Mouse (Mus musculus) MEL (cell line): Measurements from ENCODE around the gene C8a. TPM values are rescaled to one million over a fixed set of nuclear protein-coding genes. Genes with fewer than 3 reads are reported as not detected.

Experiments
- DNase-seq: peaks from one replicate; pipeline ENCODE4 v3.0.0; 2011; ENCODE audit warnings: low read depth, low spot score
- H3K27ac ChIP-seq: 2 replicates; pipeline ENCODE4 v1.5.1; 2012; ENCODE audit warnings: low read depth, mild to moderate bottlenecking, control low read depth, low read length, moderate library complexity; ENCODE audit not compliant: control insufficient read depth
- H3K27me3 ChIP-seq, 2 experiments: fragments of 150-350 bp in 1 of 2; sonication (generic) in 1 of 2; 2 replicates each; pipeline ENCODE4 v1.6.1; 2012; ENCODE audit warnings: low read length in 2 of 2, mild to moderate bottlenecking in 2 of 2, improper control_type of control experiment in 1 of 2, moderate library complexity in 1 of 2; ENCODE audit not compliant: insufficient read depth in 2 of 2, control insufficient read depth in 1 of 2
- H3K36me3 ChIP-seq, 2 experiments: 2 replicates each; pipeline ENCODE4 v1.6.1; 2012 to 2014; ENCODE audit warnings: low read length in 2 of 2, improper control_type of control experiment in 1 of 2, inconsistent platforms in 1 of 2, mild to moderate bottlenecking in 1 of 2; ENCODE audit not compliant: insufficient read depth in 2 of 2, control insufficient read depth in 1 of 2
- H3K4me1 ChIP-seq, 2 experiments: fragments of 150-350 bp in 1 of 2; sonication (generic) in 1 of 2; 2 replicates each; pipeline ENCODE4 v1.6.1; 2012; ENCODE audit warnings: low read length in 2 of 2, improper control_type of control experiment in 1 of 2, mild to moderate bottlenecking in 1 of 2; ENCODE audit not compliant: insufficient read depth in 2 of 2, control insufficient read depth in 1 of 2
- H3K4me3 ChIP-seq, 2 experiments: fragments of 150-350 bp in 1 of 2; sonication (generic) in 1 of 2; 2 replicates each; pipeline ENCODE4 v1.5.1; 2012; ENCODE audit warnings: low read depth in 2 of 2, low read length in 2 of 2, mild to moderate bottlenecking in 2 of 2, moderate library complexity in 2 of 2, control low read depth in 1 of 2, improper control_type of control experiment in 1 of 2; ENCODE audit not compliant: control insufficient read depth in 1 of 2, insufficient read depth in 1 of 2
- H3K79me2 ChIP-seq: 2 replicates; pipeline ENCODE4 v1.6.1; 2012; ENCODE audit warnings: mild to moderate bottlenecking, low read length, moderate library complexity; ENCODE audit not compliant: control insufficient read depth, poor library complexity, insufficient read depth
- H3K9ac ChIP-seq: 2 replicates; pipeline ENCODE4 v1.6.1; 2012; ENCODE audit warnings: low read depth, mild to moderate bottlenecking, control low read depth, low read length, moderate library complexity; ENCODE audit not compliant: control insufficient read depth, poor library complexity, severe bottlenecking
- H3K9me3 ChIP-seq: fragments of 150-350 bp; sonication (generic); replicated peaks from 2 replicates; pipeline ENCODE4 v1.6.1; 2012; ENCODE audit warnings: mild to moderate bottlenecking, low read length, improper control_type of control experiment, moderate library complexity; ENCODE audit not compliant: insufficient read depth
- CHD2 ChIP-seq: IDR thresholded peaks from 2 replicates; pipeline ENCODE4 v1.6.1; 2011; ENCODE audit warnings: low read length, improper control_type of control experiment
- CTCF ChIP-seq, 3 experiments: IDR thresholded peaks in 2 of 3; conservative IDR thresholded peaks in 1 of 3; 2 replicates each; pipeline ENCODE4 v1.5.1; 2011 to 2012; ENCODE audit warnings: low read length in 3 of 3, low read depth in 2 of 3, mild to moderate bottlenecking in 2 of 3, improper control_type of control experiment in 1 of 3, inconsistent platforms in 1 of 3, mixed read lengths in 1 of 3, moderate library complexity in 1 of 3; ENCODE audit not compliant: control insufficient read depth in 1 of 3, insufficient read depth in 1 of 3, poor library complexity in 1 of 3, severe bottlenecking in 1 of 3
- E2F4 ChIP-seq: IDR thresholded peaks from 2 replicates; pipeline ENCODE4 v1.6.1; 2011; ENCODE audit warnings: low read depth, low read length, improper control_type of control experiment, borderline replicate concordance
- GABPA ChIP-seq: IDR thresholded peaks from 2 replicates; pipeline ENCODE4 v1.6.1; 2012; ENCODE audit warnings: low read depth, mild to moderate bottlenecking, inconsistent platforms, low read length, improper control_type of control experiment, moderate library complexity
- GATA1 ChIP-seq: IDR thresholded peaks from 2 replicates; pipeline ENCODE4 v1.6.1; 2011; ENCODE audit warnings: low read depth, low read length, improper control_type of control experiment
- HCFC1 ChIP-seq: IDR thresholded peaks from 2 replicates; pipeline ENCODE4 v1.6.1; 2012; ENCODE audit warnings: low read depth, mild to moderate bottlenecking, inconsistent platforms, low read length, improper control_type of control experiment, moderate library complexity
- JUND ChIP-seq: IDR thresholded peaks from 2 replicates; pipeline ENCODE4 v1.6.1; 2011; ENCODE audit warnings: low read depth, mild to moderate bottlenecking, improper control_type of control experiment, low read length
- MAFK ChIP-seq: IDR thresholded peaks from 2 replicates; pipeline ENCODE4 v1.6.1; 2011; ENCODE audit warnings: low read depth, mild to moderate bottlenecking, low read length, improper control_type of control experiment, borderline replicate concordance
- MAZ ChIP-seq: IDR thresholded peaks from 2 replicates; pipeline ENCODE4 v1.6.1; 2012; ENCODE audit warnings: low read depth, mild to moderate bottlenecking, inconsistent platforms, low read length, improper control_type of control experiment
- MEF2A ChIP-seq: IDR thresholded peaks from 2 replicates; pipeline ENCODE4 v1.6.1; 2014; ENCODE audit warnings: low read depth, mild to moderate bottlenecking, inconsistent platforms, low read length, improper control_type of control experiment; ENCODE audit not compliant: poor library complexity, insufficient replicate concordance, severe bottlenecking; ENCODE audit errors: extremely low read depth
- MXI1 ChIP-seq: IDR thresholded peaks from 2 replicates; pipeline ENCODE4 v1.6.1; 2011; ENCODE audit warnings: mild to moderate bottlenecking, low read depth, low read length, improper control_type of control experiment
- MYB ChIP-seq: IDR thresholded peaks from 2 replicates; pipeline ENCODE4 v1.6.1; 2011; ENCODE audit warnings: mild to moderate bottlenecking, low read depth, low read length, improper control_type of control experiment
- MYC ChIP-seq: IDR thresholded peaks from 2 replicates; pipeline ENCODE4 v1.6.1; 2011; ENCODE audit warnings: low read depth, mild to moderate bottlenecking, low read length, improper control_type of control experiment, moderate library complexity
- NELFE ChIP-seq: IDR thresholded peaks from 2 replicates; pipeline ENCODE4 v1.6.1; 2011; ENCODE audit warnings: low read depth, low read length, improper control_type of control experiment
- NRF1 ChIP-seq: IDR thresholded peaks from 2 replicates; pipeline ENCODE4 v1.6.1; 2014; ENCODE audit warnings: low read depth, mild to moderate bottlenecking, inconsistent platforms, low read length, improper control_type of control experiment, moderate library complexity; ENCODE audit not compliant: poor library complexity, insufficient read depth, severe bottlenecking
- POLR2A ChIP-seq, 2 experiments: IDR thresholded peaks; 2 replicates each; pipeline ENCODE4 v1.6.1; 2011 to 2012; ENCODE audit warnings: low read length in 2 of 2, mild to moderate bottlenecking in 2 of 2, control low read depth in 1 of 2, improper control_type of control experiment in 1 of 2, low read depth in 1 of 2, moderate library complexity in 1 of 2; ENCODE audit not compliant: control insufficient read depth in 1 of 2, insufficient read depth in 1 of 2, poor library complexity in 1 of 2
- POLR2AphosphoS5 ChIP-seq: IDR thresholded peaks from 2 replicates; pipeline ENCODE4 v1.6.1; 2012; ENCODE audit warnings: low read depth, borderline replicate concordance, mild to moderate bottlenecking, inconsistent platforms, low read length, moderate library complexity, mixed read lengths
- RCOR1 ChIP-seq: IDR thresholded peaks from 2 replicates; pipeline ENCODE4 v1.6.1; 2012; ENCODE audit warnings: low read depth, mild to moderate bottlenecking, inconsistent platforms, low read length, improper control_type of control experiment
- TAL1 ChIP-seq: IDR thresholded peaks from 2 replicates; pipeline ENCODE4 v1.6.1; 2012; ENCODE audit warnings: mild to moderate bottlenecking, inconsistent platforms, low read length, moderate library complexity, mixed read lengths
- UBTF ChIP-seq: IDR thresholded peaks from 2 replicates; pipeline ENCODE4 v1.6.1; 2012; ENCODE audit warnings: low read depth, mild to moderate bottlenecking, inconsistent platforms, low read length, improper control_type of control experiment, moderate library complexity, borderline replicate concordance; ENCODE audit not compliant: insufficient read depth
- USF1 ChIP-seq: IDR thresholded peaks from 2 replicates; pipeline ENCODE4 v1.6.1; 2014; ENCODE audit warnings: low read depth, mild to moderate bottlenecking, inconsistent platforms, low read length, improper control_type of control experiment, moderate library complexity
- USF2 ChIP-seq, 2 experiments: IDR thresholded peaks; 2 replicates each; pipeline ENCODE4 v1.6.1; 2011 to 2012; ENCODE audit warnings: improper control_type of control experiment in 2 of 2, low read length in 2 of 2, borderline replicate concordance in 1 of 2, inconsistent platforms in 1 of 2, low read depth in 1 of 2, mild to moderate bottlenecking in 1 of 2; ENCODE audit not compliant: insufficient read depth in 1 of 2
- ZKSCAN1 ChIP-seq: IDR thresholded peaks from 2 replicates; pipeline ENCODE4 v1.6.1; 2012; ENCODE audit warnings: low read depth, mild to moderate bottlenecking, inconsistent platforms, low read length, improper control_type of control experiment, moderate library complexity
- ZMIZ1 ChIP-seq: IDR thresholded peaks from 2 replicates; pipeline ENCODE4 v1.6.1; 2012; ENCODE audit warnings: low read depth, mild to moderate bottlenecking, inconsistent platforms, low read length, improper control_type of control experiment, moderate library complexity
- polyA plus RNA-seq, 2 experiments: library from polyadenylated mRNA; stranded (reverse) in 1 of 2; unstranded in 1 of 2; fragments of >175 nt in 1 of 2; fragments of >200 nt in 1 of 2; gene quantifications; 2 replicates each; pipeline versions ENCODE4 v1.2.1 to v1.2.4; 2012; ENCODE audit warnings: low replicate concordance in 2 of 2, low read depth in 1 of 2; ENCODE audit not compliant: insufficient read length in 2 of 2, insufficient read depth in 1 of 2, missing spikeins in 1 of 2
- total RNA-seq: library from RNA; depleted of rRNA; stranded (reverse); fragments of 300-350 nt; gene quantifications from 2 replicates; pipeline ENCODE4 v1.2.3, GENCODE M21; 2012

Gene C8a
- total and polyA plus RNA-seq, 3 experiments, result not detected

- Histone ChIP-seq H3K27ac (no peak overlapping the region), H3K4me1 (no peaks in the 10 kb centered on the region), H3K27me3 (no peaks in the 10 kb centered on the region), H3K9me3 (no peaks in the 10 kb centered on the region), H3K36me3 (no peaks in the 10 kb centered on the region), H3K9ac (no peak overlapping the region), H3K4me3 (no peak overlapping the region), H3K79me2 (no peaks in the 10 kb centered on the region)
- no peak for DNase-seq
- TF ChIP-seq HCFC1 (no peak), TAL1 (no peak), USF2 (IDR thresholded peaks at IDR 0.05; ENCODE audit: borderline replicate concordance in 1 of 2, insufficient read depth in 1 of 2, low read depth in 1 of 2, low read length in 2 of 2) (no peak), POLR2AphosphoS5 (no peak), MYC (no peak), GATA1 (no peak), CHD2 (no peak), GABPA (no peak), NELFE (no peak), POLR2A (IDR thresholded peaks at IDR 0.05; ENCODE audit: control insufficient read depth in 1 of 2, insufficient read depth in 1 of 2, low read depth in 1 of 2, low read length in 2 of 2, poor library complexity in 1 of 2) (no peak), ZMIZ1 (no peak), ZKSCAN1 (no peak), MEF2A (no peak), UBTF (no peak), USF1 (no peak), MYB (no peak), MXI1 (no peak), MAZ (no peak), RCOR1 (no peak)
Measured at GRCm38 (mm10) chr4:104870196-104870595, 6.0 kb downstream of the C8a start.

GRCm38 (mm10) chr4:104869581-104869980 lies 6.6 kb downstream of the C8a start:
- H3K79me2 ChIP-seq, result no peaks in the 10 kb centered on the region
- no peaks in the 10 kb centered on the region for H3K4me1 ChIP-seq
- no peak for DNase-seq
- H3K9ac ChIP-seq, result no peak overlapping the region
- H3K27ac ChIP-seq, result no peak overlapping the region
- H3K27me3 ChIP-seq, result no peaks in the 10 kb centered on the region
- no peak overlapping the region for H3K4me3 ChIP-seq
- TF ChIP-seq MEF2A, result no peak
- no peak for TF ChIP-seq NRF1
- no peak for TF ChIP-seq CHD2
- TF ChIP-seq CTCF (IDR thresholded peaks at IDR 0.05 in 2 of 3, conservative IDR thresholded peaks at IDR 0.05 in 1 of 3; ENCODE audit: control insufficient read depth in 1 of 3, insufficient read depth in 1 of 3, low read depth in 2 of 3, low read length in 3 of 3, poor library complexity in 1 of 3, severe bottlenecking in 1 of 3), result no peak
- no peak for TF ChIP-seq MYC
- TF ChIP-seq NELFE, result no peak
- TF ChIP-seq RCOR1, result no peak
- no peak for TF ChIP-seq POLR2AphosphoS5
- no peak for TF ChIP-seq E2F4
- TF ChIP-seq JUND, result no peak
- TF ChIP-seq MAFK, result no peak
- H3K9me3 ChIP-seq, result no peaks in the 10 kb centered on the region
- no peaks in the 10 kb centered on the region for H3K36me3 ChIP-seq
